ENCODE assay signal across 8 mouse cellular contexts in genomic region chr3:69044167-69044591, GRCm38 (mm10). TPM values are rescaled to one million over a fixed set of nuclear protein-coding genes. Genes with fewer than 3 reads are reported as not detected.
DNase-seq lines count a peak whose midpoint lies in the region; ATAC-seq and TF ChIP-seq lines count a peak whose summit lies in the region.

No protein-coding gene starts in this region.

- peak overlapping the region; percentile 89 for H3K27ac ChIP-seq in lung, postnatal 0 days (ENCODE audit: low read length)
- peak overlapping the region; percentile 57 for H3K27ac ChIP-seq in bone marrow macrophage, adult 2 months (ENCODE audit: insufficient read depth, low read depth, low read length)
- peak overlapping the region; percentile 91 for H3K27ac ChIP-seq in forebrain, embryonic 16.5 days (ENCODE audit: low read length)
- H3K27ac ChIP-seq in liver, embryonic 12.5 days, result peak overlapping the region; percentile 98
- H3K27ac ChIP-seq in small intestine, adult 2 months (ENCODE audit: insufficient read depth, low read depth, low read length), result peak overlapping the region; percentile 63

- H3K9me3 ChIP-seq in lung, postnatal 0 days (ENCODE audit: low read length), result no peaks in the 10 kb centered on the region
- no peaks in the 10 kb centered on the region for H3K9me3 ChIP-seq in forebrain, embryonic 16.5 days (ENCODE audit: control insufficient read depth, low read length)
- no peaks in the 10 kb centered on the region for H3K9me3 ChIP-seq in liver, embryonic 12.5 days (replicated peaks)

- no peak for TF ChIP-seq EP300 in lung, postnatal 0 days (IDR thresholded peaks at IDR 0.05)

- TF ChIP-seq CTCF in lung, postnatal 0 days (IDR thresholded peaks at IDR 0.05), result no peak
- TF ChIP-seq CTCF in bone marrow macrophage, adult 2 months (IDR thresholded peaks at IDR 0.05; ENCODE audit: low read depth, low read length), result no peak
- no peak for TF ChIP-seq CTCF in small intestine, adult 2 months (IDR thresholded peaks at IDR 0.05; ENCODE audit: extremely low read depth, insufficient read length, insufficient replicate concordance, low read depth, low read length)

- H3K9ac ChIP-seq in lung, postnatal 0 days (replicated peaks; ENCODE audit: low read depth), result peak overlapping the region; percentile 65
- peak overlapping the region; percentile 93 for H3K9ac ChIP-seq in forebrain, embryonic 16.5 days (replicated peaks; ENCODE audit: low read depth, low read length)
- peak overlapping the region; percentile 99 for H3K9ac ChIP-seq in liver, embryonic 12.5 days

- H3K4me2 ChIP-seq in lung, postnatal 0 days (replicated peaks; ENCODE audit: low read depth, low read length), result peak overlapping the region; percentile 86
- H3K4me2 ChIP-seq in forebrain, embryonic 16.5 days (ENCODE audit: low read length), result peak overlapping the region; percentile 46
- H3K4me2 ChIP-seq in liver, embryonic 12.5 days, result peak overlapping the region; percentile 88

- no peaks in the 10 kb centered on the region for H3K36me3 ChIP-seq in lung, postnatal 0 days (ENCODE audit: insufficient read depth, low read length)
- H3K36me3 ChIP-seq in forebrain, embryonic 16.5 days (ENCODE audit: control insufficient read depth, insufficient read depth), result no peaks in the 10 kb centered on the region
- H3K36me3 ChIP-seq in liver, embryonic 12.5 days, result peaks cover 37% of the 10 kb centered on the region
- H3K36me3 ChIP-seq in small intestine, adult 2 months (ENCODE audit: control insufficient read depth, insufficient read depth, low read length), result peaks cover 2% of the 10 kb centered on the region; the same call in 1 of the 2 replicates

- H3K4me3 ChIP-seq in lung, postnatal 0 days (ENCODE audit: low read depth, low read length), result peak overlapping the region; percentile 84
- peak overlapping the region; percentile 100 for H3K4me3 ChIP-seq in bone marrow macrophage, adult 2 months (ENCODE audit: insufficient read depth, low read length)
- H3K4me3 ChIP-seq in forebrain, embryonic 16.5 days (replicated peaks; ENCODE audit: low read length), result peak overlapping the region; percentile 96
- H3K4me3 ChIP-seq in liver, embryonic 12.5 days, result peak overlapping the region; percentile 96
- H3K4me3 ChIP-seq in small intestine, adult 2 months (ENCODE audit: low read depth, low read length), result peak overlapping the region; percentile 89

- no peak for DNase-seq in lung, postnatal 0 days (ENCODE audit: low spot score)
- no peak for DNase-seq in lung, postnatal 10 days
- no peak for DNase-seq in cerebellum, postnatal 36 days
- no peak for DNase-seq in layer of hippocampus, adult 9-11 months

- H3K27me3 ChIP-seq in lung, postnatal 0 days (replicated peaks; ENCODE audit: insufficient read depth, low read length), result no peaks in the 10 kb centered on the region
- H3K27me3 ChIP-seq in forebrain, embryonic 16.5 days (replicated peaks; ENCODE audit: control insufficient read depth, insufficient read depth, low read length), result no peaks in the 10 kb centered on the region
- no peaks in the 10 kb centered on the region for H3K27me3 ChIP-seq in liver, embryonic 12.5 days (replicated peaks)
- no peaks in the 10 kb centered on the region for H3K27me3 ChIP-seq in small intestine, adult 2 months (ENCODE audit: control insufficient read depth, insufficient read depth, low read length)

- peak; percentile 51 for ATAC-seq in lung, postnatal 0 days
- ATAC-seq in forebrain, embryonic 16.5 days, result peak; percentile 75
- ATAC-seq in liver, embryonic 12.5 days, result peak; percentile 64

- H3K4me1 ChIP-seq in lung, postnatal 0 days (ENCODE audit: insufficient read depth, low read depth, low read length), result no peaks in the 10 kb centered on the region
- H3K4me1 ChIP-seq in bone marrow macrophage, adult 2 months (ENCODE audit: control insufficient read depth, insufficient read depth, low read length), result peaks cover 10% of the 10 kb centered on the region
- H3K4me1 ChIP-seq in forebrain, embryonic 16.5 days (replicated peaks; ENCODE audit: control insufficient read depth, insufficient read depth, low read length), result peaks cover 22% of the 10 kb centered on the region
- peaks cover 53% of the 10 kb centered on the region for H3K4me1 ChIP-seq in liver, embryonic 12.5 days
- H3K4me1 ChIP-seq in small intestine, adult 2 months (ENCODE audit: control insufficient read depth, insufficient read depth, insufficient read length, low read length), result no peaks in the 10 kb centered on the region

- no peak for TF ChIP-seq POLR2A in bone marrow macrophage, adult 2 months (IDR thresholded peaks at IDR 0.05; ENCODE audit: borderline replicate concordance, low read depth, low read length)
- TF ChIP-seq POLR2A in small intestine, adult 2 months (IDR thresholded peaks at IDR 0.05; ENCODE audit: low read depth, low read length), result no peak

- WGBS in lung, postnatal 0 days, result 2% methylated on average over 27 of the region's 42 CpGs
- WGBS in forebrain, embryonic 16.5 days, result under 1% methylated on average over 26 of the region's 42 CpGs
- WGBS in liver, embryonic 12.5 days (ENCODE audit: insufficient replicate concordance), result under 1% methylated on average over 42 of the region's 42 CpGs
- under 1% methylated on average over 42 of the region's 42 CpGs for WGBS in small intestine, adult 2 months

RNA-seq across cellular contexts. Expression of gene Trim59, which starts 0.4 kb away (rescaled TPM):
- polyA plus RNA-seq in lung, postnatal 0 days (2015; fragmentation: Nextera tagmentation; extraction: Ambion mirVana), result 11.1 TPM in 2 replicates
- polyA plus RNA-seq in bone marrow macrophage, adult 2 months (2012; ENCODE audit: insufficient read depth, insufficient read length, missing spikeins), result 22.1 and 23.7 TPM in 2 replicates
- polyA plus RNA-seq in forebrain, embryonic 16.5 days (2015; fragmentation: Nextera tagmentation; extraction: Ambion mirVana), result 72.8 and 89.6 TPM in 2 replicates
- 162 and 164 TPM in 2 replicates for polyA plus RNA-seq in liver, embryonic 12.5 days (2016; fragmentation: Nextera tagmentation; extraction: Ambion mirVana)
- polyA plus RNA-seq in small intestine, adult 2 months (2012; rRNA removed), result 1.0 and 1.7 TPM in 2 replicates

RNA-seq across cellular contexts. Expression of gene Smc4, which starts 39.6 kb away (rescaled TPM):
- 74.2 and 86.6 TPM in 2 replicates for polyA plus RNA-seq in lung, postnatal 0 days (2015; fragmentation: Nextera tagmentation; extraction: Ambion mirVana)
- polyA plus RNA-seq in bone marrow macrophage, adult 2 months (2012; ENCODE audit: insufficient read depth, insufficient read length, missing spikeins), result 94.1 and 100 TPM in 2 replicates
- 73.0 and 85.9 TPM in 2 replicates for polyA plus RNA-seq in forebrain, embryonic 16.5 days (2015; fragmentation: Nextera tagmentation; extraction: Ambion mirVana)
- 178 and 181 TPM in 2 replicates for polyA plus RNA-seq in liver, embryonic 12.5 days (2016; fragmentation: Nextera tagmentation; extraction: Ambion mirVana)
- 1.7 and 6.4 TPM in 2 replicates for polyA plus RNA-seq in small intestine, adult 2 months (2012; rRNA removed)

RNA-seq across cellular contexts. Expression of gene Ift80, which starts 39.8 kb away (rescaled TPM):
- 5.9 and 8.9 TPM in 2 replicates for polyA plus RNA-seq in lung, postnatal 0 days (2015; fragmentation: Nextera tagmentation; extraction: Ambion mirVana)
- 10.6 and 13.6 TPM in 2 replicates for polyA plus RNA-seq in bone marrow macrophage, adult 2 months (2012; ENCODE audit: insufficient read depth, insufficient read length, missing spikeins)
- 9.6 and 13.2 TPM in 2 replicates for polyA plus RNA-seq in forebrain, embryonic 16.5 days (2015; fragmentation: Nextera tagmentation; extraction: Ambion mirVana)
- 6.8 and 7.1 TPM in 2 replicates for polyA plus RNA-seq in liver, embryonic 12.5 days (2016; fragmentation: Nextera tagmentation; extraction: Ambion mirVana)
- polyA plus RNA-seq in small intestine, adult 2 months (2012; rRNA removed), result 0.20 and 0.22 TPM in 2 replicates

Comparison
In these comparisons a context has a peak if more than half of its experiments do, and no peak if none do; other contexts are left out.
1. RNA of gene Smc4, which starts 39.6 kb away (polyA plus RNA-seq): 178 to 181 TPM in liver, embryonic 12.5 days, 94.1 to 100 TPM in bone marrow macrophage, adult 2 months, 74.2 to 86.6 TPM in lung, postnatal 0 days and 73.0 to 85.9 TPM in forebrain, embryonic 16.5 days; 1.7 to 6.4 TPM in small intestine, adult 2 months; every median in the first group is over 10 times any median in the second.
2. Peak in every context shown above with its lines, with median percentiles within 50 percentile points of each other: ATAC-seq, H3K27ac ChIP-seq, H3K4me2 ChIP-seq, H3K4me3 ChIP-seq and H3K9ac ChIP-seq.